Mouse (Mus musculus): ENCODE data around the gene Zbtb3. TPM values are rescaled to one million over a fixed set of nuclear protein-coding genes. Genes with fewer than 3 reads are reported as not detected.
"Not testable (repeated sequence)": the region's sequence is repeated elsewhere in the genome, so short reads cannot be mapped to it uniquely, and the experiment has no call there.

Gene Zbtb3
- total RNA-seq, 2 experiments from 2014 or later, result 4.5 to 5.5 TPM

- intact Hi-C loops (cut with DNase I); DNase-seq (ENCODE audit: extremely low spot score in 1 of 2, low spot score in 2 of 2): not testable (repeated sequence)
Observed at GRCm38 (mm10) chr19:8836327-8836726, 34.0 kb downstream of the Zbtb3 start.

- intact Hi-C loops (cut with DNase I), result no loop called here
- peak; percentile 83 to 90 for DNase-seq (ENCODE audit: extremely low spot score in 1 of 2, low spot score in 2 of 2)
Observed at GRCm38 (mm10) chr19:8837251-8837791, 35.0 kb downstream of the Zbtb3 start, which contains the start of gene Bscl2. Gene Bscl2, plus strand, starts transcription at chr19:8837467.

GRCm38 (mm10) chr19:8838041-8838730 lies 35.8 kb downstream of the Zbtb3 start:
- peak in 1 of 2 experiments; percentile 77 for DNase-seq (ENCODE audit: extremely low spot score in 1 of 2, low spot score in 2 of 2)
- intact Hi-C loops (cut with DNase I), result no loop called here

- peak; percentile 74 to 82 for DNase-seq (ENCODE audit: extremely low spot score in 1 of 2, low spot score in 2 of 2)
- intact Hi-C loops (cut with DNase I), result no loop called here
Observed at GRCm38 (mm10) chr19:8839103-8839907, 37.0 kb downstream of the Zbtb3 start, which contains the start of gene Gng3. Gene Gng3, minus strand, starts transcription at chr19:8839194.

- DNase-seq (ENCODE audit: extremely low spot score in 1 of 2, low spot score in 2 of 2), result peak; percentile 50 to 88
- intact Hi-C loops (cut with DNase I), result loop anchor here (5.0 kb wide), 1 partner anchor 57 kb away; the partner anchor contains the start of gene Ganab
Observed at GRCm38 (mm10) chr19:8839908-8840791, 37.8 kb downstream of the Zbtb3 start.

GRCm38 (mm10) chr19:8841012-8841411 lies 38.7 kb downstream of the Zbtb3 start:
- DNase-seq (ENCODE audit: extremely low spot score in 1 of 2, low spot score in 2 of 2), result no peak
- intact Hi-C loops (cut with DNase I), result loop anchor here (5.0 kb wide), 1 partner anchor 56 kb away; the partner anchor contains the start of gene Ganab

GRCm38 (mm10) chr19:8842961-8843360 lies 40.6 kb downstream of the Zbtb3 start:
- intact Hi-C loops (cut with DNase I), result loop anchor here (5.0 kb wide), 1 partner anchor 54 kb away; the partner anchor contains the start of gene Ganab
- DNase-seq (ENCODE audit: extremely low spot score in 1 of 2, low spot score in 2 of 2), result no peak

GRCm38 (mm10) chr19:8844371-8845129 lies 42.2 kb downstream of the Zbtb3 start:
- DNase-seq (ENCODE audit: extremely low spot score in 1 of 2, low spot score in 2 of 2), result peak; percentile 69 to 84
- intact Hi-C loops (cut with DNase I), result loop anchor here (5.0 kb wide), 1 partner anchor 53 kb away; the partner anchor contains the start of gene Ganab

GRCm38 (mm10) chr19:8848356-8848755 lies 46.0 kb downstream of the Zbtb3 start:
- no peak for DNase-seq (ENCODE audit: extremely low spot score in 1 of 2, low spot score in 2 of 2)
- intact Hi-C loops (cut with DNase I), result no loop called here

- intact Hi-C loops (cut with DNase I), result loop anchor here (10.0 kb wide), 1 partner anchor 234 kb away; the partner anchor contains the start of gene Scgb1a1
- peak in 1 of 2 experiments; percentile 65 for DNase-seq (ENCODE audit: extremely low spot score in 1 of 2, low spot score in 2 of 2)
Observed at GRCm38 (mm10) chr19:8850402-8850901, 48.1 kb downstream of the Zbtb3 start, which contains the start of gene Lrrn4cl. Gene Lrrn4cl, plus strand, starts transcription at chr19:8850768.

GRCm38 (mm10) chr19:8851639-8852038 lies 49.3 kb downstream of the Zbtb3 start:
- intact Hi-C loops (cut with DNase I), result loop anchor here (10.0 kb wide), 1 partner anchor 233 kb away; the partner anchor contains the start of gene Scgb1a1
- DNase-seq (ENCODE audit: extremely low spot score in 1 of 2, low spot score in 2 of 2), result no peak

GRCm38 (mm10) chr19:8852236-8852928 lies 50.0 kb downstream of the Zbtb3 start:
- intact Hi-C loops (cut with DNase I), result loop anchor here (10.0 kb wide), 1 partner anchor 232 kb away; the partner anchor contains the start of gene Scgb1a1
- no peak for DNase-seq (ENCODE audit: extremely low spot score in 1 of 2, low spot score in 2 of 2)

- no peak for DNase-seq (ENCODE audit: extremely low spot score in 1 of 2, low spot score in 2 of 2)
- intact Hi-C loops (cut with DNase I), result loop anchor here (10.0 kb wide), 1 partner anchor 232 kb away; the partner anchor contains the start of gene Scgb1a1
Observed at GRCm38 (mm10) chr19:8853117-8853516, 50.8 kb downstream of the Zbtb3 start.
